Mouse (Mus musculus) erythroid progenitor cell, adult 5-6 weeks (primary cell): ENCODE results near the gene Als2cl. TPM values are rescaled to one million over a fixed set of nuclear protein-coding genes. Genes with fewer than 3 reads are reported as not detected.

Source experiments
- ATAC-seq: replicated peaks from 2 replicates; pipeline ENCODE4 v1.8.0; 2016; ENCODE audit warnings: moderate number of reproducible peaks, mild to moderate bottlenecking, moderate TSS enrichment, inconsistent platforms; ENCODE audit not compliant: poor library complexity, low FRiP score, severe bottlenecking
- total RNA-seq, 2 experiments: library from RNA; stranded (forward) in 1 of 2; stranded (reverse) in 1 of 2; fragments of 150-400 nt in 1 of 2; fragments of 186-747, 209-891 nt in 1 of 2; gene quantifications; 2 replicates each; pipeline versions ENCODE4 v1.2.3 to v1.2.4; 2015 to 2017; ENCODE audit warnings: low replicate concordance in 2 of 2

Als2cl gene
- total RNA-seq, 2 experiments from 2014 or later = not detected

DNA sequence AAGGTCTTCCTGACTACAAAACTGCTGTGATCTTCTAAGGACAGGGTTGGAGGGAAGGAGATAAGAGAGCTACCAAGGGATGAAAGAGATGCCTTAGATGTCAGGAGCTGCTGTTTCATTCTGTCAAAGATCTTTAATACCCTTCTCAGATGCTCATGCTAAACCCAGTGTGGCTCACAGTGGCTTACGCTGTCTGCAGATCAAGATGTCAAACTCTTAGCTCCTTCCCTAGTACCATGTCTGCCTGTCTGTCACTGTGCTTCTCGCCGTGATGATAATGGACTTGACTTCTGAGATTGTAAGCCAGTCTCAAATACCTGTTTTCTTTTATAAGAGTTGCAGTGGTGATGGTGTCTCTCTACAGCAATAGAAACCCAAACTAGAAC, 29.0 kb downstream of the Als2cl start:
- no peak for ATAC-seq

GRCm38 (mm10) chr9:110909371-110909967, 29.8 kb downstream of the Als2cl start:
- ATAC-seq = no peak

DNA sequence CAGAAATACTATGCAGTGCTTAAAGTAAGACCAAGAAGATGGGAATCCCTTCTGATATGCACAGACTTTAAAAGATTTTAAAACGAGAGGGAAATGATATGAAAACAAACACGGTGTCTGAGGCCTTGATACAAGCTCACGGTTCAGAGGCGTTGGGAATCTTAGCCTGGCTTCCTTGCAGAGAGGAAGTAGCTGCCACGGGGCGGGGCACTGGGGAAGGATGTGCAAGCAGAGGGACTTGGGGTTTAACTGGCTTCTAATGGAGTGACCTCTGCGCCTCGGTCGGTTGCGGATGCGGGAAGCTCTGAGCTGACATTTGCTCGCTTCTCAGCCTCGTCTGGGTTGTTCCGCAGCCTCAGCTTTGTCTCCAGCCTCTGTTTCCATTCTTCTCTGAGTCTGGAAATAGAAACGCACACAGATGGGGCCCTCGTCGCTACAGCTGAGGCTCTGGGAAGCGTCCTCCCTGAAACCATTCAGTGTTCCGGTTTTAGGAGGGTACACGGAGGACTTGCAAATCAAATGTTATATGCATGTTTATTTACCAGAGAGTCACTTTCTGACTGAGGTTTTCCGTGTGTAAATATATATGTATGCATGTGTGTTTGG, 35.1 kb downstream of the Als2cl start:
- no peak for ATAC-seq

GRCm38 (mm10) chr9:110915466-110915865, 35.8 kb downstream of the Als2cl start:
- no peak for ATAC-seq

- no peak for ATAC-seq
These were observed 37.1 kb downstream of the Als2cl start, which contains the start of gene Fam240a for GRCm38 (mm10) chr9:110916786-110917185. Gene Fam240a (minus strand): TSS chr9:110916861.

DNA sequence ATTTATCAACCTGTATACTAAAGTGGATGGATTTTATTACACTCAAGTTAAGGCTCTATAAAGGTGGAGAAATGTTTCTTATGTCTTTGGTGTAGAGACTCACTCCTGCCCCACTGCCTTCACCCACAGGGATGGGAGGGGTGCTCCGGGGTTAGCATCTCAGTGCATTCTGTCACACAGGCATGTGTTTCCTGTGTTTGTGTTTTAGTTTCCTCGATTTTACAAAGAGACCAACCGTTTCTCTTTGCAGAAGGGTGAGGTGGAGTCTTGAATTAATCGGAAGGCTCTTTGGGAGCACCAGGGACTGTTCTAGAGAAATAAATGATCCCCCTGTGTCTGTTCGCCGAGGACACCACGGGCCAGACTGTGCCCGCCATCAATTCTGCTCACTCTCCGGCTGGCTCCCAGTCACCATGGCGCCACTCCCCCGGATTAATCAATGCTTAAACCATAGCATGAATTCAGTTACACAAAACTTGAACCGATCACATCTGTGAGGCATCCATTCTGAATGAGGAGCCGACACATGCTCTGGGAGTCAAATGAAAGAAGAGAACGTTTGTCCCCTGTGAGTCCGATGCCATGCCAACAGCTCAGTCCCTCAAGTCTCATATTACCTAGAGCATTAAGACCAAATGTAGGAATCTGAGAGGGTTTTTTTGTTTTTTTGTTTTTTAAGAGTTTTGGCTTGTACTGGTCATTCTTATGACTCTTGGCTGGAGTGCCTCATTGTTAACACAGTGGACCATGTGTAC, 41.2 kb downstream of the Als2cl start:
- ATAC-seq = no peak

GRCm38 (mm10) chr9:110922759-110923158, 43.1 kb downstream of the Als2cl start:
- no peak for ATAC-seq

- no peak for ATAC-seq
These were observed 51.9 kb downstream of the Als2cl start for GRCm38 (mm10) chr9:110931573-110931972.

GRCm38 (mm10) chr9:110933850-110934437, 54.3 kb downstream of the Als2cl start:
- ATAC-seq = no peak

GRCm38 (mm10) chr9:110935941-110936340, 56.3 kb downstream of the Als2cl start:
- ATAC-seq = no peak

DNA sequence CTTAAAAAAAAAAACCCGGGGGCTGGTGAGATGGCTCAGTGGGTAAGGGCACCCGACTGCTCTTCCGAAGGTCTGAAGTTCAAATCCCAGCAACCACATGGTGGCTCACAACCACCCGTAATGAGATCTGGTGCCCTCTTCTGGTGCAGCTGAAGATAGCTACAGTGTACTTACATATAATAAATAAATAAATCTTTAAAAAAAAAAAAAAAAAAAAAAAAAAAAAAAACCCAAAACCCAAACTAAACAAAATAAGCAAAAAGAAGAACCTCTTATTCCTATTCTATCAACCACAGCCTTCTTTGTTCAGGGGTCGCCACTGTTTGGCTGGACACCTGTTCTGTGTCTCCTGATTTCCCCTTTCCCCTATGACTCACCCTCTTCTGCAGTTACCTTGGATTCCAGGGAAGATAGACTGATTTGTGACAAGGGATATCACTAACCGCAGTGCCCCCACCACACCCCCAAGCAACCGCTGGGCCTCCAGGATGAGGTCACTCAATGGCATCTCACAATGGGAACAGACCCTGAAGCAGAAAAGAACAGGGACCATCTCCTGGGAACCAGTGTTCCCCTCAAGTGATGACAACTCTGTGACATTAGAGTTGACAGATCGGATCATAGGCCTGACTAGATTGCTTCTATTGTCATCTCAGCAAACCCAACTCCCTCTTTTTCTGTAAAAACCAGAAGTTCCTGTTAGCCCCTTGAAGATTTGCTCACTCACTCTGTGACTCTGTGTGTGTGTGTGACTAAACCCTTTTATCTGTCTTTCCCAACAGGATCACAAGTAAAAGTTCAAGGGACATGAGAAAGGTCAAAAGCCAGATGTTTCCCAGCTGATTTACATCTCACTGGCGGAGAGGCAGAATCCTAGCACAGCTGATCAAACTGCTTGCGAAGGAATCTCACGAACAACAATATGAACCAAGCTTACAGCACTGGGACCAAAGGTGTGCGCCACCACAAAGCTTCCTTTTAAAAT, 58.1 kb downstream of the Als2cl start:
- ATAC-seq = no peak

DNA sequence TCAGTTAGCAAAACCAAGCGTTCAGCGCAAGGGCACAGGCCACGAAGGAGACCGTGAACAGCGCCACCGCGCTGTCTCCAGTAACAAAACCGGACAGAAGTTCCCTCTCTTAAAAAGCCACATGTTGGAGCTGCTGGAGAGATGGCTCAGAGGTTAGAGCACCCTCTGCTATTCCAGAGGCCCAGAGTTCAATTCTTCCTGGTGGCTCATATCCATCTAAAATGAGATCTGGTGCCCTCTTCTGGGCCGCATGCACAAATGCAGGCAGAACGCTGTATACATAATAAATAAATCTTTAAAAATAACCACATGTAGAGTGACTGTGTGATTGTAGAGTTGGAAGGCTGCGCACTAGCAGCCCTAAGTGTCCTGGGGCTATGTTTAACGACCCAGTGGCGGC, 64.6 kb downstream of the Als2cl start:
- no peak for ATAC-seq

DNA sequence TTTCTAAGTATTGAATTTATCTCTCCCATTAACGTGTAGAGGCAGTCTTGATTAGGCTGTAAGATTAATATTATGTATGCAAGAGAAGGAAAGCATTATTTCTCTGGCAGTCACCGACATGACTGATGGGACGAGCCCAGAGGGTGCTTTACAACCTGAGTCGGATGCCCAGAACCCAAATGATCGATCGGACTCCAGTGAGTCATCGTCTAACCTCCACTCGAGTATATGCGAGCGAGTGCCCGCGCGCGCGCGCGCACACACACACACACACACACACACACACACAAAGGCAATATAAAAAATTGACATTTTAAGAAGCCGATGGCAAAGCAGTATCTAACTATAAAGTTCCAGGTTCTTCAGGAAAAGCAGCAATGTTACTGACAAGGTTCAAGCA, 65.7 kb downstream of the Als2cl start:
- no peak for ATAC-seq

GRCm38 (mm10) chr9:110945926-110946325, 66.3 kb downstream of the Als2cl start, which contains the start of gene Tdgf1:
Gene Tdgf1 (minus strand): TSS chr9:110946158.
- ATAC-seq = no peak

DNA sequence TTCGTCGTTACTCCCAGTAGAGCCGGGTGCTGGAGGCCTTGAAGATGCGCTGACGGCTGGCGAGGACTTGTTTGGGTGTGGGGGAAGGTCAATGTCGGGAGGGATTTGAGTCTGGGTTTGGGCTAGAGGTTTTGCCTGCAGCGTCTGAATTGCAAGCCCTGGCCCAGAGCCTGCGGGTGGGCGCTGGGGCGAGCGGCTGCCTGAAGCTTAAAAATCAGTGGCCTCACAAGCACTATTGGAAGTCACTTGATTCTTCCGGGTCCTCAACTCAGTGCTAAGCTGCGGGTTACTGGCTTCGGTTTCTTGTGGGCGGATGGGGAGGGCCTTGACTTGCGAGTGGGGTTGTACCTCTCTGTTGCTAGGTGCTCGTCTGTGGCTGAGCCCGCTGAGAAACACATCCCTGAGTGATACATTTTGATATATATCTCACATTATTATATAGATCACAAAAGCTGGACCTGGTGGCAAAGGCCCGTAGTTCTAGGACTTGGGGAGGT, 66.9 kb downstream of the Als2cl start:
- ATAC-seq = no peak

GRCm38 (mm10) chr9:110947261-110947661, 67.6 kb downstream of the Als2cl start:
- ATAC-seq = no peak

DNA sequence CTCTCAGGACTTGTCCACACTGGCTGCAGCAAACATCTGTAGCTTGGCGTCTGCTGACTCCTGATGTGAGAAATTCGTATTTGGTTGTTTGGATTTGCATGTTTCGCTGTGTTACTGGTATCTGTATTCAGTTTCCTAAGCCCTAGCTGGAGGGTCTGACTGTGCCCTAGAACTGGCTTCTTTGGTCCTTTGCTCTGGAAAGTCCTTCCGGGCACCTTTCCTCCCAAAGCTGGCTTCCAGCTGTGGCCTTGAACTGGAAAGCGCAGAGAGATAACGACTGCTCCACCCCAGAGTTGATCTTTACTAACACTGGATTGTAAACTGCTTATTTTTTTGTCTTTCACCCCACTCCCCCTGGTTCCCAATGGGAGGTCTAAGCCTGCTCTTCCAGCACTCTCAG, 68.2 kb downstream of the Als2cl start:
- ATAC-seq = no peak

DNA sequence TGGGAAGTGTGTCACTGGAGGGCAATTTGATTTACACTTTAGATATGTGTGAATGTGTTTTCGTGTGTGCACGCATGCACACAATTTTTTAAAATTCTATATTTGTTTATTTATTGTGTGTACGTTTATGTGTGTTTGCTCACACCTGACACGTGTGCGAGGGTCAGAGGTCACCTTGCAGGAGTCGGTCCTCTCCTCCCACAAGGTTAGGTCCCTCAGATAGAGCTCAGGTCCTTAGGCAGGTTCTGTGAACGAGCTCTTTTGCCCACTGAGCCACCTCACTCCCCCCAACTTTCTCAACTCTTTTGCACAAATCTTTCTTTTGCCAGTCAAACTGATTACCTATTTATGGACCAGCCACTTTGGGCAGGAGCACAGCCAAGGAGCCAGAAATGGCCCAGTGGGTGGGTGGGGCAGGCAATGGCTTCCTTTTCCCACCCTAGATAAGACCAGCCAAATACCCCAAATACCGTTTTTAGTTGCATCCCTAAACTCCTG, 69.2 kb downstream of the Als2cl start:
- ATAC-seq = no peak

DNA sequence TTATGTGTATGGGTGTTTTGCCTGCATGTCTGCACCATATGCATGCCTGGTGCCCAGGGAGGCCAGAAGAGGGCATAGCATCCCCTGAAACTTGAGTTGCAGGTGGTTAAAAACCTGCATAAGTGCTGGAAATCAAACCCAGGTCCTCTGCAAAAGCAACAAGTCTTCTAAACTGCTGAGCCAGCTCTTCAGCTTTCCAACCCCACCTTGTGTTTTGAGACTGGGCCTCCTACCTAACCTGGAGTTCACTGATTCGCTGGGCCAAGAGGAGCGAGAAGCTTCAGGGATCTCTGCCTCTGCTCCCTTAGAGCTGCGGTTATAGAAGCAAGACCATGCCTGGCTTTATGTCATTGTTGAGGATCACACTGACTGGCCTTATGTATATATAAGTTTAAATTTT, 70.4 kb downstream of the Als2cl start:
- no peak for ATAC-seq
